Mouse (Mus musculus) lung, embryonic 14.5 days (tissue): ENCODE measurements around the gene 1700034I23Rik. TPM values are rescaled to one million over a fixed set of nuclear protein-coding genes. Genes with fewer than 3 reads are reported as not detected.
"Not testable (repeated sequence)": the region's sequence is repeated elsewhere in the genome, so short reads cannot be mapped to it uniquely, and the experiment has no call there.

ENCODE experiments used
- ATAC-seq: fragments of 200-750 bp; cut with Nextera tagmentation; 2 replicates; pipeline ENCODE4 v1.8.0; 2017; ENCODE audit warnings: mild to moderate bottlenecking, moderate TSS enrichment, moderate library complexity; ENCODE audit not compliant: insufficient read depth
- DNase-seq: peaks from one replicate; pipeline ENCODE4 v3.0.0-alpha.2; 2015
- H3K27ac ChIP-seq: fragments of 300-500 bp; sonication (generic); 2 replicates; pipeline ENCODE4 v1.5.1; 2014; ENCODE audit warnings: low read depth, mild to moderate bottlenecking, moderate library complexity
- H3K27me3 ChIP-seq: fragments of 300-500 bp; sonication (generic); 2 replicates; pipeline ENCODE4 v1.6.1; 2014; ENCODE audit warnings: low read length, control low read depth; ENCODE audit not compliant: insufficient read depth
- H3K36me3 ChIP-seq: fragments of 300-500 bp; sonication (generic); 2 replicates; pipeline ENCODE4 v1.6.1; 2014; ENCODE audit warnings: control low read depth; ENCODE audit not compliant: insufficient read depth
- H3K4me1 ChIP-seq: fragments of 300-500 bp; sonication (generic); 2 replicates; pipeline ENCODE4 v1.6.1; 2014; ENCODE audit warnings: antibody characterized with exemption, control low read depth; ENCODE audit not compliant: insufficient read depth
- H3K4me2 ChIP-seq: fragments of 300-500 bp; sonication (generic); 2 replicates; pipeline ENCODE4 v1.6.1; 2014; ENCODE audit warnings: mild to moderate bottlenecking
- H3K4me3 ChIP-seq: fragments of 300-500 bp; sonication (generic); 2 replicates; pipeline ENCODE4 v1.5.1; 2014; ENCODE audit warnings: low read depth, low read length
- H3K9ac ChIP-seq: fragments of 300-500 bp; sonication (generic); 2 replicates; pipeline ENCODE4 v1.6.1; 2014
- H3K9me3 ChIP-seq: fragments of 300-500 bp; sonication (generic); 2 replicates; pipeline ENCODE4 v1.6.1; 2016; ENCODE audit warnings: low read depth, low read length, control low read depth
- CTCF ChIP-seq: IDR thresholded peaks from 2 replicates; pipeline ENCODE4 v1.5.1; 2016; ENCODE audit warnings: antibody characterized with exemption, low read depth
- WGBS: fragments of 180-500 bp; shearing (Covaris S2); extraction: QIAGEN DNeasy Blood & Tissue Kit; methylation state at CpG from one replicate; pipeline ENCODE4 v1.1.7; 2014; 5-methylcytosine and 5-hydroxymethylcytosine counted together
- polyA plus RNA-seq: library from polyadenylated mRNA; unstranded; fragments of >200 nt; fragmentation: Nextera tagmentation; extraction: Ambion mirVana; gene quantifications from 2 replicates; pipeline ENCODE4 v1.2.1, GENCODE M21; 2014

1700034I23Rik gene
- polyA plus RNA-seq, result 0.18 and 0.27 TPM in 2 replicates

GRCm38 (mm10) chr3:40902443-40902842 lies at the start of gene 1700034I23Rik:
Gene 1700034I23Rik, minus strand, starts transcription at chr3:40902543.
- not testable (repeated sequence) for ATAC-seq, H3K27me3 ChIP-seq, H3K9me3 ChIP-seq, H3K9ac ChIP-seq, DNase-seq, H3K4me3 ChIP-seq, H3K4me1 ChIP-seq, H3K4me2 ChIP-seq, H3K27ac ChIP-seq, H3K36me3 ChIP-seq
- 92% methylated on average over 5 of the region's 10 CpGs for WGBS

- Histone ChIP-seq H3K27me3 (peaks cover 12% of the 10 kb centered on the region; the same call in 1 of the 2 replicates), H3K4me3 (peak overlapping the region; percentile 67), H3K4me1 (no peaks in the 10 kb centered on the region), H3K4me2 (peak overlapping the region; percentile 98), H3K9ac (no peak overlapping the region; the same call in 1 of the 2 replicates), H3K36me3 (no peaks in the 10 kb centered on the region), H3K9me3 (no peaks in the 10 kb centered on the region), H3K27ac (no peak overlapping the region)
- 11% methylated on average over 7 of the region's 7 CpGs for WGBS
- peak; percentile 46 for TF ChIP-seq CTCF
- ATAC-seq, result no peak
- DNase-seq, result peak; percentile 53
Measured at GRCm38 (mm10) chr3:40951365-40951764, 49.0 kb upstream of the 1700034I23Rik start.

- 1% methylated on average over 43 of the region's 43 CpGs for WGBS
- no peak overlapping the region for H3K27ac ChIP-seq
- H3K36me3 ChIP-seq, result no peaks in the 10 kb centered on the region
- peaks cover 12% of the 10 kb centered on the region; the same call in 1 of the 2 replicates for H3K27me3 ChIP-seq
- peak overlapping the region; percentile 66 for H3K9ac ChIP-seq
- ATAC-seq (no peak), DNase-seq (peak; percentile 45)
- H3K9me3 ChIP-seq, result no peaks in the 10 kb centered on the region
- TF ChIP-seq CTCF, result no peak
- no peaks in the 10 kb centered on the region for H3K4me1 ChIP-seq
- peak overlapping the region; percentile 98 for H3K4me2 ChIP-seq
- peak overlapping the region; percentile 67 for H3K4me3 ChIP-seq
Measured at GRCm38 (mm10) chr3:40950601-40951201, 48.4 kb upstream of the 1700034I23Rik start.

GRCm38 (mm10) chr3:40949903-40950600 lies 47.7 kb upstream of the 1700034I23Rik start:
- Histone ChIP-seq H3K9me3 (no peaks in the 10 kb centered on the region), H3K4me3 (peak overlapping the region; percentile 67), H3K36me3 (no peaks in the 10 kb centered on the region), H3K9ac (peak overlapping the region; percentile 66), H3K27ac (peak overlapping the region; percentile 70; the same call in 1 of the 2 replicates), H3K27me3 (peaks cover 12% of the 10 kb centered on the region; the same call in 1 of the 2 replicates), H3K4me1 (no peaks in the 10 kb centered on the region), H3K4me2 (peak overlapping the region; percentile 98)
- peak; percentile 49 for DNase-seq
- under 1% methylated on average over 99 of the region's 118 CpGs for WGBS
- ATAC-seq, result peak; percentile 29
- no peak for TF ChIP-seq CTCF

- DNase-seq, result peak; percentile 98
- Histone ChIP-seq H3K9me3 (no peaks in the 10 kb centered on the region), H3K4me1 (no peaks in the 10 kb centered on the region), H3K4me2 (peak within 1 kb of the TSS; percentile 98), H3K9ac (peak within 1 kb of the TSS; percentile 66), H3K4me3 (peak within 1 kb of the TSS; percentile 67), H3K27ac (peak within 1 kb of the TSS; percentile 70; the same call in 1 of the 2 replicates), H3K36me3 (no peaks in the 10 kb centered on the region), H3K27me3 (peaks cover 12% of the 10 kb centered on the region; the same call in 1 of the 2 replicates)
- ATAC-seq, result peak; percentile 96
- WGBS, result 1% methylated on average over 64 of the region's 66 CpGs
- no peak for TF ChIP-seq CTCF
Measured at GRCm38 (mm10) chr3:40949170-40949902, 47.0 kb upstream of the 1700034I23Rik start, which contains the start of gene Larp1b. Gene Larp1b, plus strand, starts transcription at chr3:40949828.

- no peaks in the 10 kb centered on the region for H3K4me1 ChIP-seq
- no peak for ATAC-seq
Measured at GRCm38 (mm10) chr3:40939019-40939418, 36.7 kb upstream of the 1700034I23Rik start.

More at GRCm38 (mm10) chr3:40939019-40939418, 36.7 kb upstream of the 1700034I23Rik start:
- H3K4me2 ChIP-seq, result no peak overlapping the region
- H3K9ac ChIP-seq, result no peak overlapping the region
- H3K36me3 ChIP-seq, result no peaks in the 10 kb centered on the region
- H3K27ac ChIP-seq, result no peak overlapping the region
- H3K4me3 ChIP-seq, result no peak overlapping the region
- no peaks in the 10 kb centered on the region for H3K9me3 ChIP-seq
- no peak for TF ChIP-seq CTCF
- no peak for DNase-seq
- no peaks in the 10 kb centered on the region for H3K27me3 ChIP-seq
